Mouse (Mus musculus) fibroblast of lung, adult 2 months (primary cell): ENCODE data around the gene Rassf10.
A peak's percentile ranks its signal among the peaks of the same experiment; 100 is the strongest.

Source experiments
- DNase-seq: peaks from one replicate; pipeline ENCODE4 v3.0.0-alpha.2; 2011; ENCODE audit warnings: low read depth

Gene Rassf10

GRCm38 (mm10) chr7:112957630-112958029 is 3.9 kb downstream of the Rassf10 start:
- DNase-seq: peak; percentile 14

GRCm38 (mm10) chr7:112966382-112966781 is 12.6 kb downstream of the Rassf10 start:
- DNase-seq: no peak

GRCm38 (mm10) chr7:112966786-112967185 is 13.0 kb downstream of the Rassf10 start:
- no peak for DNase-seq

- no peak for DNase-seq
Measured at GRCm38 (mm10) chr7:112983316-112983715, 29.6 kb downstream of the Rassf10 start.

GRCm38 (mm10) chr7:112984704-112985577 is 31.2 kb downstream of the Rassf10 start:
- DNase-seq: peak; percentile 46

GRCm38 (mm10) chr7:112985578-112985949 is 31.8 kb downstream of the Rassf10 start:
- DNase-seq: no peak

- DNase-seq: no peak
Measured at GRCm38 (mm10) chr7:112992928-112993327, 39.2 kb downstream of the Rassf10 start.

- no peak for DNase-seq
Measured at GRCm38 (mm10) chr7:113003565-113004255, 49.9 kb downstream of the Rassf10 start.

- no peak for DNase-seq
Measured at GRCm38 (mm10) chr7:113005726-113006125, 52.0 kb downstream of the Rassf10 start.
